ENCODE assay signal across 7 mouse cellular contexts in the genomic region with DNA sequence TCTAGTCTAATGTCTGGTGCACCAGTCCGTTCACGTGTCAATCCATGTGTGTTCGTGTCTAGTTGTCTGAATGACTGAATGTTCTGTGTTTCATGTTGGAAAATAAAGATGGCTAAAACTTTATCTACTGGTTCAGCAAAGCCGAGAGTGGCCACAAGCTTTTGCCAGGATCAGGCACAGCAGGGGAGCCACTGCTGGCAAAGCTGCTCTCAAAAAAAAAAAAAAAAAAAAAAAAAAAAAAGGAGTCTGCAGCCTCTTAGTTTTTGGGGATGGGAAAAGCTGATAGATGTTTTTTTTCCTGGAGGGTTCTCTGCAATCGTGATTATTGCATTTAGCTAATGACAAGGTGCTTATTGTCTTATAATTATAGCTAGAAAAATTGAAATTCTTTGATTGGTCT.
DNase-seq lines count a peak whose midpoint lies in the region; ATAC-seq and TF ChIP-seq lines count a peak whose summit lies in the region.
"Not testable (repeated sequence)": the region's sequence is repeated elsewhere in the genome, so short reads cannot be mapped to it uniquely, and the experiment has no call there.

No protein-coding gene starts in this region.

- H3K9me3 ChIP-seq in forebrain, embryonic 12.5 days; heart, embryonic 14.5 days (ENCODE audit: control insufficient read depth, low read length); hindbrain, embryonic 16.5 days (ENCODE audit: control insufficient read depth, low read length); limb, embryonic 13.5 days: not testable (repeated sequence)

- DNase-seq in brain, embryonic 14.5 days (ENCODE audit: low read depth): peak; percentile 22
- DNase-seq in heart, adult 11 months: peak; percentile 74
- DNase-seq in retina, postnatal 1 day: peak; percentile 16

- not testable (repeated sequence) for H3K27ac ChIP-seq in forebrain, embryonic 12.5 days; heart, embryonic 14.5 days (replicated peaks in 1 of 2; ENCODE audit: control insufficient read depth in 1 of 2, insufficient read depth in 1 of 2, low read depth in 2 of 2, low read length in 2 of 2); hindbrain, embryonic 16.5 days (ENCODE audit: low read depth, low read length); limb, embryonic 13.5 days

- TF ChIP-seq POLR2A in brain, embryonic 14.5 days (IDR thresholded peaks at IDR 0.05; ENCODE audit: borderline replicate concordance, extremely low read depth, insufficient read depth, insufficient read length, poor library complexity, severe bottlenecking): not testable (repeated sequence)

- H3K4me1 ChIP-seq in forebrain, embryonic 12.5 days; heart, embryonic 14.5 days (ENCODE audit: control insufficient read depth in 2 of 2, insufficient read depth in 2 of 2, low read length in 2 of 2); hindbrain, embryonic 16.5 days (ENCODE audit: control insufficient read depth, insufficient read depth, low read depth, low read length): not testable (repeated sequence)
- H3K4me1 ChIP-seq in limb, embryonic 13.5 days: 0 out of 2 replicates have a peak, but pooled peaks cover 11% of the 10 kb centered on the region

- not testable (repeated sequence) for H3K27me3 ChIP-seq in forebrain, embryonic 12.5 days; heart, embryonic 14.5 days (ENCODE audit: control insufficient read depth, insufficient read depth, low read length); hindbrain, embryonic 16.5 days (replicated peaks; ENCODE audit: control insufficient read depth, insufficient read depth, low read length)
- H3K27me3 ChIP-seq in limb, embryonic 13.5 days: peaks cover 20% of the 10 kb centered on the region

- not testable (repeated sequence) for TF ChIP-seq CTCF in brain, embryonic 14.5 days (IDR thresholded peaks at IDR 0.05; ENCODE audit: borderline replicate concordance, extremely low read depth, insufficient read depth, insufficient read length)

- WGBS in forebrain, embryonic 12.5 days: 13% methylated on average over 5 of the region's 5 CpGs
- 16% methylated on average over 5 of the region's 5 CpGs for WGBS in heart, embryonic 14.5 days
- WGBS in hindbrain, embryonic 16.5 days: 17% methylated on average over 5 of the region's 5 CpGs
- 20% methylated on average over 5 of the region's 5 CpGs for WGBS in limb, embryonic 13.5 days

- H3K4me3 ChIP-seq in forebrain, embryonic 12.5 days (replicated peaks); heart, embryonic 14.5 days (ENCODE audit: control insufficient read depth in 1 of 2, insufficient read depth in 1 of 2, low read depth in 1 of 2, low read length in 2 of 2); hindbrain, embryonic 16.5 days (ENCODE audit: low read length); limb, embryonic 13.5 days: not testable (repeated sequence)

- H3K36me3 ChIP-seq in forebrain, embryonic 12.5 days (replicated peaks); heart, embryonic 14.5 days (ENCODE audit: control insufficient read depth, insufficient read depth, low read length); hindbrain, embryonic 16.5 days (ENCODE audit: control insufficient read depth, insufficient read depth, low read length); limb, embryonic 13.5 days: not testable (repeated sequence)

- H3K9ac ChIP-seq in forebrain, embryonic 12.5 days; heart, embryonic 14.5 days (ENCODE audit: low read length); hindbrain, embryonic 16.5 days (ENCODE audit: low read depth, low read length); limb, embryonic 13.5 days: not testable (repeated sequence)

- H3K4me2 ChIP-seq in forebrain, embryonic 12.5 days: 0 out of 2 replicates have a peak overlapping the region, but pooled peaks have one; percentile 21
- peak overlapping the region; percentile 56 for H3K4me2 ChIP-seq in heart, embryonic 14.5 days (ENCODE audit: low read length)
- peak overlapping the region; percentile 41 for H3K4me2 ChIP-seq in hindbrain, embryonic 16.5 days (ENCODE audit: low read length)
- H3K4me2 ChIP-seq in limb, embryonic 13.5 days (replicated peaks): peak overlapping the region; percentile 51

- ATAC-seq in forebrain, embryonic 12.5 days (ENCODE audit: low FRiP score); heart, embryonic 14.5 days (ENCODE audit: insufficient number of reproducible peaks, insufficient read depth, low FRiP score, low read depth); hindbrain, embryonic 16.5 days; limb, embryonic 13.5 days (ENCODE audit: low FRiP score, low read depth): not testable (repeated sequence)

Comparison
In these comparisons a context has a peak if more than half of its experiments do, and no peak if none do; other contexts are left out.
1. DNase-seq: peak in every context shown above with its lines; median percentile 74 in heart, adult 11 months; 22 in brain, embryonic 14.5 days; 16 in retina, postnatal 1 day.